Mouse (Mus musculus): ENCODE results near the gene Krtap24-1.

- TF ChIP-seq CTCF (conservative IDR thresholded peaks at IDR 0.05; ENCODE audit: insufficient read depth, insufficient read length, low read depth, low read length), result no peak
- no peak for TF ChIP-seq POLR2A (IDR thresholded peaks at IDR 0.05; ENCODE audit: low read depth, low read length)
Measured at GRCm38 (mm10) chr16:88635142-88635541, 23.1 kb upstream of the Krtap24-1 start.
